Mouse (Mus musculus) cerebellum, postnatal 36 days (tissue): ENCODE measurements around the gene Smok3b.
A peak's percentile ranks its signal among the peaks of the same experiment; 100 is the strongest.

Experiments
- DNase-seq, 2 experiments: peaks; one replicate each; pipeline ENCODE4 v3.0.0; 2021 to 2022; ENCODE audit warnings: mixed read lengths in 2 of 2

The Smok3b gene

DNA sequence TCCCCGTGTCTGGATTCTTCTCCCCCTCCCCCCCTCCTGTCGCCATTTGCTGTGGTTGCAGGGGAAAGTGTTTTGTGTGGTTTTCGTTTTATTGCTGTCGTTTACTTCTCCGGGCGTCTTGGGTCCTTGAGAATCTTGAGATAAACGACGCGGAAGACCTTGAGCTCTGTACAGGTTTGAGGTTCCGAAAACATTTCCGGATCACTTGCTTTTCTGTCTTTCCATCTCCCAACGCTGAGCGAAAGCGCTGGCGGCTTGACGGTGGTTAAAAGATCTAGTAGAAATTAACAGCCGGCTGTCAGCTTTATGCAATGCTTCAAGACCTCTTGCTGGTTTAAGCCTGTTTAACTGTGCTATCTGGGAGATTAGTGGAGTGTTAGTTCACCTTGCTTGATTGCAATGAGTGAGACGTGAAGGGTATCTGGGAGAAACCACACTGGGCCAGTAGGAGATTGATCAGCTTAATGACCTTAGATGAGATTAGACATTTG is 64.2 kb downstream of the Smok3b start:
- DNase-seq: peak in 1 of 2 experiments; percentile 10

DNA sequence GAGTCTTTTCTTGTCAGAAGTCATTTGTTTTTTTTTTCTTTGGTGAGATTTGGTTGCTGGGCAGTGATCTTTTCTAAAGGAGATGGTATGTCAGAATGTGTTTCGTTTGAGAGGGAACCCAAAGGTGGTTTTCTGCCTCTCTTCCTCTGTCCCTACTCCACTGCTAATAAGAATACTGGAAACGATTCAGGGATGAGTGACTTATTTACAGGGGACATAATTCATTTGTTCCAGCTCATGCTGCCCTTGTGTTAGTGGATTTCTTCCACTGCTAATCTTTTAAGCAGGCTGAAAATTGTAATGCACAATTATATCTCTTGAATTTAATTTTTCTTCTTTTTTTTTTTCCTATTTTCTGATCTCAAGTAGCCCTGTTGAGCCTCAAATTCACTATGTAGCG is 65.6 kb downstream of the Smok3b start:
- no peak for DNase-seq

DNA sequence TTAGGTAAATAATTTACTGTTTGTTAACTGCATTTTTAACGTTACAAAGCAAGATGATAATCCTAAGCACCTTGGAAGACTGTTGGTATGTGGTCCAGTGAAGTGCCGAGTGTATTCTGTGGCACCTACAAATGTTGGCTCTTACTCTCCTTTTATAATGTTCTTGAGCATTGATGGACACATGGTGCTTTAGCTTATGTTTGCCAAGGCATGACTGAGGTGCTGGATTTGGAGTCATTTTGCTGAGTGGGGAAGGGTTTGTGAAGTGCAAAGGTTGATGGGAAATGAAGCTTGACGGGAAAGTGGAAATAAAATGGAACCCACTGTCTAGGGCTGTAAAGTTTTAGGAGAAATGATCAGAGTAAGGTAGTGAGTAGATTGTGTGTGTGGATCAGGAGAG is 67.1 kb downstream of the Smok3b start:
- no peak for DNase-seq

DNA sequence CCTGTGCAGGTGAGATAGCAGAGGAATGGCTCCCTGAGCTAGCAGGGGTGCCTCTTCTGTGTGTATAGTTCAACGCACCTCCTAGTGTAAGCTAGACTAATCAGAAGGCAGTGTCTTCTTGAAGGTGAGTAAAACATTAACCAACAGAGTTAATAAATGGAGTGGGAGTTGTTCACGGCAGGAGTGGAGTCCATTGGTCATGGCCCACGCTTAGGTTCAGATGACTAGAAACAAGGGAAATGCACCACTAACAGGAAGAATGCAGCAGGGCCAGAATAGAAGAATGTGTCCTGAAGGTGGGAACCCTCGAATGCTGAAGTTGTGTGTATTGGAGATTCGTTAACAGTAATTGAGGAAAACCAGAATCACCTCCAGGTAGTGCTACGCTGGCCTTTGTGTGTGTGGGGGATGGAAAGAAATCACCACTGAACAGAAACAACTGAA is 67.9 kb downstream of the Smok3b start:
- DNase-seq: no peak

DNA sequence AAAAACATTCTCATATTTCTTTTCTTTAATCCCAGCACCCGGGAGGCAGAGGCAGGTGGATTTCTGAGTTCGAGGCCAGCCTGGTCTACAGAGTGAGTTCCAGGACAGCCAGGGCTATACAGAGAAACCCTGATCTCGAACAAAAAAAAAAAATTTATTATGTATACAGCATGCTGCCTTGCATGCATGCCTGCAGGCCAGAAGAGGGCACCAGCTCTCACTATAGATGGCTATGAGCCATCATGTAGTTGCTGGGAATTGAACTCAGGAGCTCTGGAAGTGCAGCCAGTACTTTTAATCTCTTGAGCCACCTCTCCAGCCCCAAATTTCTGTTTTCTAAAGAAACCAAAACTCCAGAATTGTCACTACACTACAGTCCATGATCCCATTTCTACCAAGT is 69.0 kb downstream of the Smok3b start:
- DNase-seq: no peak

DNA sequence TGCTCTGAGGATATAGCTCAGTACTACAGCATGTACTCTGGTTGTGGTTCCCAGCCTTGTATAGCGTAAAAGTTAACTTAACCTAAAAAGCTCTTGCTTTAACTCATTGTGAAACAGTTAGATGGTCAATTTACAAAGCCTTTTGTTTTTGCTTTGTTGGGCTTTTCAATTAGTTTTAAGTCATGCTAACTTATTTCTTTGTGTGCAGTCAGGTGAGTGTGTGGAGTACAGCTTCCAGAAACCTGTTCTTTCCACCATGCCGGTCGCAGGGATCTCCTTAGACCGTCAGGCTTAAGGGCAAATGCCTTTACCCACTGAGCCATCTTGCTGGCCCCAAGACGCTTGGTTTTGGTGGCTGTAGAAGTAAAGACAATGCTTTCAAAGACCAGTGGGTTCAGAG is 69.5 kb downstream of the Smok3b start:
- DNase-seq: no peak

DNA sequence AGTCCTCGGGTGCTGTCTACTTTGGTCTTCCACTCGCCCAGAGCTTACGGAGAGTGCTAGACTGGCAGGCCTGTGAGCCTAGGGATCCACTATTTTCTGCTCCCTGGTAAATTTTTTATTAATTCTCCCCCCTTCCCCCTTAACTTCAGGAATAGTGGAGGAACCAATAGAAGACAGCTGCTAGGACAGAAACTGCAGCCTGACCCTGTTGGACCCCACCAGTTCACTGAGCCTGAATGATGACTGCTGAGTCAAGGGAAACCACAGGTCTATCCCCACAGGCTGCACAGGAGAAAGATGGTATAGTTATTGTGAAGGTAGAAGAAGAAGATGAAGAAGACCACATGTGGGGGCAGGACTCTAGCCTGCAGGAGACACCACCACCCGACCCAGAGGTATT is 71.5 kb downstream of the Smok3b start:
- DNase-seq: no peak

DNA sequence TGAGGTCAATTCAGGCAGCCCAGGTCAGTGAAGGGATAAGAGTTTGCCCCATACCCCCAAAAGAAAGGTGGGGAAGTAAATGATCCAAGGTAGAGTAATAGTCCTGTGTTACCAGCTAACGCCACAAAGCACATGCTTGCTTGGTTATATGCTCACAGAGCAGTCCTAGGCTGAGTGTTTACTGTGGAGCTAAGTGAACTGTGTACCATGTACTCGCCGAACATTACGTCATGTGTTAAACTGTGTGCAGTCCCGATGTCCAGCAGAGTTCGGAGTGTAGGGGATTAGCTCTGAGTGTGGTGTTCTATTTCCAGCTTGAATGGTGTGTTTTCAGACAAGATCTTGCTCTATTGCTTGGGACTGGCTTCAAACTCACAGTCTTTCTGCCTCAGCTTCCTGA is 73.2 kb downstream of the Smok3b start:
- no peak for DNase-seq
